In the genomic region with DNA sequence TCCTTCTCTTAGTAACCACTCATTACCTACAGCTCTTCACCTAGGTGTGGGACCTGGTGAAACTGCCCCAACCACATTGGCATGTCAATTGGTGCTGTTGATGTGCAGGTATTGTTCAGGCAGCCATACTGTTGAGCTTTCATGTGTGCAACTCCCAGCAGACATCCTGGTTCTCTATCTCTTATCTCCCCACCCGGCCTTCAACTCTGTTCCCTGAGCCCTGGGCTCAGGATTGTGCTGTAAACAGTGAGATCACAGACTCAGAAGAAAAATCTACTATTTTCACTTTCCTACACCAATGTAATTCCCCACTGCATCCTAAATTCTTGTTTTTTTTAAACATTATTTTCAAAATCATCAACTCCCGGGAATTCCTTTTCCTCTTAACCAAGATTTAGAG, we compare ENCODE assay signal across 28 mouse cellular contexts.
"Had no signal": no experiment of that assay in that cellular context is flagged by ENCODE, and none has a peak within 500 bp of the region (broad histone marks: within the 10 kb centered on the region; RNA-seq: fewer than 3 reads in every experiment).

No protein-coding gene starts in this region.

- H3K27ac ChIP-seq: embryonic facial prominence, embryonic 10.5 days; embryonic facial prominence, embryonic 12.5 days; embryonic facial prominence, embryonic 13.5 days; embryonic facial prominence, embryonic 15.5 days; forebrain, embryonic 10.5 days; forebrain, embryonic 12.5 days; forebrain, embryonic 13.5 days; forebrain, embryonic 15.5 days; gastrocnemius, adult 2 months had no signal

- H3K4me2 ChIP-seq: embryonic facial prominence, embryonic 12.5 days; embryonic facial prominence, embryonic 13.5 days; embryonic facial prominence, embryonic 15.5 days; forebrain, embryonic 12.5 days; forebrain, embryonic 13.5 days; forebrain, embryonic 15.5 days had no signal

- ATAC-seq: forebrain, embryonic 13.5 days; forebrain, embryonic 14.5 days; forebrain, embryonic 15.5 days; forebrain, embryonic 16.5 days; forebrain, postnatal 0 days had no signal

- H3K9ac ChIP-seq: embryonic facial prominence, embryonic 12.5 days; embryonic facial prominence, embryonic 13.5 days; embryonic facial prominence, embryonic 15.5 days; forebrain, embryonic 12.5 days; forebrain, embryonic 13.5 days; forebrain, embryonic 15.5 days; forebrain, postnatal 0 days had no signal

- H3K27me3 ChIP-seq: embryonic facial prominence, embryonic 12.5 days; embryonic facial prominence, embryonic 13.5 days; embryonic facial prominence, embryonic 15.5 days; forebrain, embryonic 12.5 days; forebrain, embryonic 13.5 days; forebrain, embryonic 15.5 days had no signal

- H3K36me3 ChIP-seq: embryonic facial prominence, embryonic 10.5 days; embryonic facial prominence, embryonic 12.5 days; embryonic facial prominence, embryonic 13.5 days; embryonic facial prominence, embryonic 15.5 days; forebrain, embryonic 10.5 days; forebrain, embryonic 12.5 days; forebrain, embryonic 15.5 days had no signal

- H3K9me3 ChIP-seq: embryonic facial prominence, embryonic 10.5 days; embryonic facial prominence, embryonic 12.5 days; embryonic facial prominence, embryonic 13.5 days; embryonic facial prominence, embryonic 15.5 days; forebrain, embryonic 10.5 days; forebrain, embryonic 12.5 days; forebrain, embryonic 13.5 days; forebrain, embryonic 15.5 days had no signal

- DNase-seq: cerebellum, adult 2 months; cerebellum, adult 8-10 months; cerebellum, adult 9-10 months; cerebellum, adult 9-11 months; cerebellum, postnatal 10 days; cerebellum, postnatal 14 days; cerebellum, postnatal 25 days; cerebellum, postnatal 36 days; embryo, embryonic 11 days; forebrain, postnatal 0 days; gastrocnemius, adult 2 months; gastrocnemius, postnatal 10 days; gastrocnemius, postnatal 14 days; gastrocnemius, postnatal 25 days; gastrocnemius, postnatal 36 days; heart, adult 11 months; heart, adult 18-20 months had no signal

- H3K4me3 ChIP-seq: embryonic facial prominence, embryonic 10.5 days; embryonic facial prominence, embryonic 12.5 days; embryonic facial prominence, embryonic 13.5 days; embryonic facial prominence, embryonic 15.5 days; erythroblast, embryonic 14.5 days; forebrain, embryonic 10.5 days; forebrain, embryonic 12.5 days; forebrain, embryonic 13.5 days; forebrain, embryonic 15.5 days; gastrocnemius, adult 2 months had no signal
